Mouse (Mus musculus): ENCODE data around the gene Nrg3.

The Nrg3 gene

GRCm38 (mm10) chr14:39472790-39473761 lies at the start of gene Nrg3:
Gene Nrg3, minus strand, starts transcription at chr14:39473088.
- in situ Hi-C loops (cut with MboI; ENCODE audit: unreplicated experiment in 2 of 2): no loop called here

- in situ Hi-C loops (cut with MboI; ENCODE audit: unreplicated experiment in 2 of 2): no loop called here
Observed at GRCm38 (mm10) chr14:39508956-39509355, 36.1 kb upstream of the Nrg3 start.

DNA sequence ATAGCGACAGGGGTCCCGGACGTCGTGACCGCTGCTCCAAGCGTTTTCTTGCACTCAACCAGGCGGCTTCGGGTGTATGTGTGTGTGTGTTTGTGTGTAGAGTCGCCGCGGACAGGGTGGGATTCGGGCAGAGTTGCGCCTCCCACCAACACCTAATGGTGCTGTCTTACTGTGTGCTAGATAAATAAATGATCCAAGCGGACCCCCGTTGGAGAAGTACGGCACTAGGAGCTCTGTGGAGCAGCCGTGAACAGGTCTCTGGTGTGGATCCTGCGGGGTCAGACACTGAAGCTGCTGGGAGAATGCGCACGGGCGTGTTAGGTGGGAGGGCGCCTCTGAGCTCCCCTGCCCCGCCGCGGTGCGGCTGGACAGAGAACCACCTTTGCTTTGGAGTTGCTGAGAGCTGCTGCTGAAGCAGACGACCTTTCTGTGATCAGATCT lies 903 bp upstream of the Nrg3 start:
- in situ Hi-C loops (cut with MboI; ENCODE audit: unreplicated experiment in 2 of 2): no loop called here

- in situ Hi-C loops (cut with MboI; ENCODE audit: unreplicated experiment in 2 of 2): no loop called here
Observed at GRCm38 (mm10) chr14:39472146-39472751, 639 bp downstream of the Nrg3 start.

- in situ Hi-C loops (cut with MboI; ENCODE audit: unreplicated experiment in 2 of 2): no loop called here
Observed at GRCm38 (mm10) chr14:39471236-39471981, 1.5 kb downstream of the Nrg3 start.

GRCm38 (mm10) chr14:39445501-39445900 lies 27.4 kb downstream of the Nrg3 start:
- in situ Hi-C loops (cut with MboI; ENCODE audit: unreplicated experiment in 2 of 2): no loop called here

DNA sequence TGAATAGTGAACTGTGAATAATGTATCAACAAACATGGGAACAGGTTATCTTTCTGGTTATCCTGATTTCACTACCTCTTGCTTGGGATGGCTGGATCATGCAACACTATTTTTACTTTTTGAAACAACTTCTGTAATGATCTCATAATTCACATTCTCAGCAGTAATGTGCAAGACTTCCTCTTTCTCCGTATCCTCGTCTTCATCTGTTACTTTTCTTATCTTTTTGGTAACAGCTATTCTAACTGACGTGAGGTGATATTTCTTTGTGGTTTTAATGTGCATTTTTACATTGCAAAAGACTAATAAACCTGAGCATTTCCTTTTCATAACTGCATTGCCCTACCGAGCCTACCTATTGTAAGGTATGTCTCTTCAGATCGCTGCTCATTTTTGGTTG lies 44.4 kb downstream of the Nrg3 start:
- in situ Hi-C loops (cut with MboI; ENCODE audit: unreplicated experiment in 2 of 2): no loop called here

- in situ Hi-C loops (cut with MboI; ENCODE audit: unreplicated experiment in 2 of 2): no loop called here
Observed at GRCm38 (mm10) chr14:39421874-39422273, 51.0 kb downstream of the Nrg3 start.

DNA sequence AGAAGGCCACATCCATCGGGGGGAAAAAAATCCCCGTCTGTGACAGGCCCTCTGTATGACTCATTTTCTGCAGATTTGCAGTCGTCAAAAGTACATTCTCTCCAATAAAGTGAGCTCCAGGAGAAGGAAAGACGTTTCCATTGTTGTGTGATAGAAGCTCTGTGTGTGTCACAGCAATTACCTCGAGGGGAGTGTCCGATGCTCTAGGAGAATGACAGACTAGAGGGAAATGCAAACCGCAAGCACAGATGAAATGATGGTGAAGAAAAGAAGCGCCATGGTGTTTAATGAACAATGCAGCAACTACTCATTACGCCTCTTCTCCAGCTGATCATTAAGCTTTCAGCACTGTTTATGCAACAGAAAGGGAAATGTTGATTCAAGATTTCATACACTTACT lies 59.6 kb downstream of the Nrg3 start:
- in situ Hi-C loops (cut with MboI; ENCODE audit: unreplicated experiment in 2 of 2): no loop called here

- in situ Hi-C loops (cut with MboI; ENCODE audit: unreplicated experiment in 2 of 2): loop anchor here in 1 of 2 experiments (25.0 kb wide), 1 partner anchor 1625 kb away; the partner anchor contains the start of gene Fam213a
Observed at GRCm38 (mm10) chr14:39386845-39387244, 86.0 kb downstream of the Nrg3 start.

- in situ Hi-C loops (cut with MboI; ENCODE audit: unreplicated experiment in 2 of 2): loop anchor here in 1 of 2 experiments (25.0 kb wide), 1 partner anchor 1631 kb away; the partner anchor contains the start of gene Fam213a
Observed at GRCm38 (mm10) chr14:39381321-39381720, 91.6 kb downstream of the Nrg3 start.

GRCm38 (mm10) chr14:39373220-39373619 lies 99.7 kb downstream of the Nrg3 start:
- in situ Hi-C loops (cut with MboI; ENCODE audit: unreplicated experiment in 2 of 2): no loop called here

DNA sequence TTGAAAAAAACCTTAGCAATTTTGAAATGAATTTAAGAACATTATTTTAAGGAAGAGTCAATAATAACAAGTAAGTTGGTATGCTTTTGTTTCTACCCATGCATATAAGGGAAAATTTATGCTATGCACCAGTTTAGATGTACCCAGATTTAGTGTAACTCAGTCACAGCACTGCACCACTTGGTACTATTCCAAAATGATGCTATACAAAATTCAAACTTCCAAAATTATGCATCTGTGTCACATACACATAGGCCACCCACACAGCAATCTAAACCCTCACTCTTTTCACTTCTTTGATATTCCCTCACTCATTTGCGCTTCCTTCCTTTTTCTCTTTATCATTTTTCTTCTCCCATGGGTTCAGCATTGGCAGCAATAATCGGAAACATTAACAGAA lies 116.6 kb downstream of the Nrg3 start:
- in situ Hi-C loops (cut with MboI; ENCODE audit: unreplicated experiment in 2 of 2): no loop called here

DNA sequence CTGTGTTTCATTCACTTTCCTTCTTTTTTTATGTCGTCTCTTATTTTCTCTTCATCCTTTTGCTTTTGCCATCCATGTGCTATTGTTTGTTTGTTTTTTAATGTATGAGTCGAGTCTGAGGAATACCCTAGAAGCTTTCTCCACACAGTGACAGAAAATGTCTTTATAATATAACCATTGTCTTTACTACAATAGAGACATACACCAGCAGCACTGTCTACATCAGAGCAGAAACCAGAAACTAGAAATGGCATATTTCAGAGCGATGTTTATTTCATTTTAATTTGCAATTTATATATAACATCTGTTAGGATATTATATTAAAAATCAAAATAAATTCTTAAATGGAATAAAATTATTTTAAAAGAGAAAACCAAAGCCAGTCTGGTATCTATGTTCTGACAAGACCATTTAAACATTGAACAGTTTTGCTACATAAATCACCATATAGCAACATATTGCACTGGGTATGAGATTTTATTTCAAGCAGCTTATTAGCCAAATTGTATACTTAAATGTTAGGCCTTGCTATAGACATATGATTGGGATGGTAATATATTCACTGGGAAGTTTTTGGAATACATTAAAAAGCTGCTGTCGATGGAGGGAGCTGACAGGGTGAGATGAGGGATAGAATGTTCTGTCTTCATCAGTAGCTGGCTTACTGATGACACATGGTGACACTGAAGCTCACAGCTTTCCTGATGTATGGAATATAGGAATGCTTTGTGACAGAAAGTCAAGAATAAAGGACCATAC lies 120.7 kb downstream of the Nrg3 start:
- in situ Hi-C loops (cut with MboI; ENCODE audit: unreplicated experiment in 2 of 2): no loop called here

DNA sequence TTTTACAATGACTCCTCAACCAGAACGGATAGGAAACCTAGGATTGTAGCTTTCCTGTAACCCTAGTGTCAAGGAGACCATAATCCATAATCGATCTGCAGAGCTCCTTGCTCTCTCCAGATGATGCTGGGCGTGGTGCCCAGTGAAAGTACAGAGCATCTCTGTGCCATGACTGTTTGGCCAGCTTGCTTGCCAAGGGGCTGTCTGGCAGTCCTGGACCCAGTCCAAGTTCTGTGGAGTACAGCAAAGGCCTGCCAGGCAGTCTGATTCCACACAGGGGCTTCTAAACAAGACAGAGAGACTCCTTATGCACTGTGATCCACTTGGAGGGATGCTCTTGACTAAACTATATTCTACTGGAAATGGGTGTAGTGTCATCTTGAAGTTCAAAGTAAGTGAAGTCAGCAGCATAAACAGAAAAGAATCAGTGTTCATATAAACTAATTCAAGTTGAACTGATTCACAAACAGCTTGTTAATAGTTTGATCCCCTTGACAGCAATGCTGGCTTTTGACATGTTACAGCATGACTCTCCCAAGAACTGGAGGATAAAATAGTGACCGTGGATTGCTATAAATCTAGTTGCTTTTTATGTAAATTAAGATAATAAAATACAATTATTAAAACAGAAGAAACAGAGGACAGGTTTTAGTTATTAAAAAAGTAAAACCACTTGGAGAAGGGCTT lies 155.3 kb downstream of the Nrg3 start:
- in situ Hi-C loops (cut with MboI; ENCODE audit: unreplicated experiment in 2 of 2): no loop called here

- in situ Hi-C loops (cut with MboI; ENCODE audit: unreplicated experiment in 2 of 2): no loop called here
Observed at GRCm38 (mm10) chr14:39314111-39314510, 158.8 kb downstream of the Nrg3 start.

DNA sequence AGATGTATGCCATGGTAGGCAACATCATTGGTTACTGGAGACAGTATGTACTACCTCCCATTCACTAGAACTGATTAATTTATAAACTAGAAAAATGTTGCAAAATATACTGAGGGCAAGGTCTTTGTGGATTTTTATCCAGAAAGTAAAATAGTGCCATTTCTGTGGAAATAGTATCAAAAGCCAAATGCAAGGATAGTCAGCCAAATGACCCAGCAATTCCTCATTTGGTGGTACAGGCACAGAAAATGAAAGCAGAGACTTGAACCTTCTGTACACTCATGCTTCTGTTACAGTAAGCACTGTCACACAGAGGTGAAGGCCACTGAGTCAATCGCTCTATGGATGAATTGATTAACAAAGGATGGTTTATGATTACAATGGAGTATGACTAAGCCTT lies 207.8 kb downstream of the Nrg3 start:
- in situ Hi-C loops (cut with MboI; ENCODE audit: unreplicated experiment in 2 of 2): no loop called here

DNA sequence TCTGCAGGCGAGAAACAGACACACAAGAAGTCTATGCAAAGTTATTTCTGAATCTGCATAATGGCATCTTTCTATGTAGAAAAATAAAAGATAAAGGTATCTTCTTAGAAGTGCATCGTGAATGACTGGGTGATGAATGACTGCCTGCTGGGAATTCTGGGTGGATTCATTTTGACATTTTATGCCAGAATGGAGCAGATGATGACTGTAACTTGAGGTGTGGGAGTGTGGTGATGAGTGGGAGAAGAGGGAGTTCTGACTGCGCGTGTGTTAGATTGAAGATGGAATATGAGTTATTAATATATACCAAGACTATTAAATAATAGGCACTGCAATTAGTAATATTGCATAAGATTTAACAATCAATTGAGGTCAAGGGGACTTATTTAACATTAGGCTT lies 208.5 kb downstream of the Nrg3 start:
- in situ Hi-C loops (cut with MboI; ENCODE audit: unreplicated experiment in 2 of 2): no loop called here

DNA sequence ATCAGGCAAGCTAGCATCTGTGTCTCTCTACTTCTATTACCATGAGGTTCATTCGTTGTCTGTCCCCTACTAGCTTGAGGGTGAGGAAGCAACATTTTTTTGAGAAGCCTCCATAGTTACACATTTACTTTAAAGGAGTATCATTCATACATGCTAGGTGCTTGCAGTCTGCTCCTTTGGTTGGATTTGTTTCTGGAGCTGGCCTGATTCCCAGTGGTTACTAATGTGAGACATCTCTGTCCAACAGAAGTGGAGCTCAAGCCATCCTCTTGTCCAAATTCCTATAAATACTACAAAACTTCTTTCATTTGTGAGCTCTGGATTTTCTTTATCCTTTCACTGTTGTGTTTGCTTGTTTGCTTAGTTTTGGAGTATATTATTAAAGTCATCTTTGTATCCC lies 211.9 kb downstream of the Nrg3 start:
- in situ Hi-C loops (cut with MboI; ENCODE audit: unreplicated experiment in 2 of 2): no loop called here

DNA sequence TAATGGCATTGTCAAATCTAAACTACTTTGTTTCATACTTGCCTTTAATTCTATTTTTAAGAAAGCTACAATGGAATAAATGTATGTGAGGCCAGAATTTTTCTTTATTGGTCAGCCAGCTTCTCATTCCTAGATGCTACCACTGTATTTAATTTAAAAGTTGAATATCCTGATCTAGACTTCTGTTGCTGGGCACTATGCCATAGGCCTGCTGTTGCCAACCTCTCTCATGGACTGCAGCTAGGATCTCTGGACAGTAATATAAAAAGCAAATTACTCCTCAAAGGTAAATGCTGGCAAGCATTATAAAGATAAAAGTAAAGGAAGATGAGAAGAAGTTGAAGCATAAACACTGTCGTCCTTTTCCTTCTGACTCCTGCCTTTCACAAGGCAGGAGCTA lies 217.5 kb downstream of the Nrg3 start:
- in situ Hi-C loops (cut with MboI; ENCODE audit: unreplicated experiment in 2 of 2): no loop called here
